Mouse (Mus musculus) right cerebral cortex, postnatal 14 days (tissue): Measurements from ENCODE around the gene Lif.

Experiments used
- DNase-seq: peaks from one replicate; pipeline ENCODE4 v3.0.0; 2022

The Lif gene

DNA sequence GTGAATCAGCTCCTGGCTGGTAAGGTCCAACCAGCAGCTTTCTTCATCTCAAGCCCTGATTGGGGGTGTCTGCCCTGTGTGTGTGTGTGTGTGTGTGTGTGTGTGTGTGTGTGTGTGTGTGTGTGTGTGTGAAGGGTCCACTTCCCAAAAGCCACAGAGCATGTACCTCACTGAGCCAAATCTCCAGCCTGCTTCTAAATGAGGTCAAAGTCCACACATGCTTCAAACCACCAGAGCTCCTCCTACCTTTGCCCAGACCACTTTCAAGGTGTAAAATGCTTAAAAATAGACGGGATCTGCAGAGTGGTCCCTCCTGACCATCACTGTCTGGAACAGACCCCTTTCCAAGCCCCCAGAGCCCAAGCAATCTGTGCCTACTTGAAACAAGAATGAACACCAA lies 5.9 kb downstream of the Lif start:
- no peak for DNase-seq

DNA sequence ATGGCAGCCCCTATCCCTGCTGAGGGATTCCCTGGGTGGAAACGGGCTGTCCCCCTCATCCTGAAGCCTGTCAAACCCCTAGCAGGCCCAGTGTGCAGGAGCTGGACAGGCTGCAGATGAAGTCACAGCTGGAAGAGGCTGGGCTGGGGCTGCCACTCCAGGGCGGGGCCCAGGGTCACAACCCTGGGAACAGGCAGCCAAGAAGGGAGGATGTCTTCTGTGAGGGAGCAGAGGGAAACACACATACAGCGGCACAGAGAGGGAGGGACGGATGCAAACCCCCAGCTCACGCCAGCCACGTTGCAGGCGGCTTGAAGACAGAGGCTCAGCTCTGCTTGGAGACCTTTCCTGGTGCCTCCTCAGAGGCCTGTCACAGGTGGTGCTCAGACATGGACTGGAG lies 6.7 kb downstream of the Lif start:
- DNase-seq = no peak

DNA sequence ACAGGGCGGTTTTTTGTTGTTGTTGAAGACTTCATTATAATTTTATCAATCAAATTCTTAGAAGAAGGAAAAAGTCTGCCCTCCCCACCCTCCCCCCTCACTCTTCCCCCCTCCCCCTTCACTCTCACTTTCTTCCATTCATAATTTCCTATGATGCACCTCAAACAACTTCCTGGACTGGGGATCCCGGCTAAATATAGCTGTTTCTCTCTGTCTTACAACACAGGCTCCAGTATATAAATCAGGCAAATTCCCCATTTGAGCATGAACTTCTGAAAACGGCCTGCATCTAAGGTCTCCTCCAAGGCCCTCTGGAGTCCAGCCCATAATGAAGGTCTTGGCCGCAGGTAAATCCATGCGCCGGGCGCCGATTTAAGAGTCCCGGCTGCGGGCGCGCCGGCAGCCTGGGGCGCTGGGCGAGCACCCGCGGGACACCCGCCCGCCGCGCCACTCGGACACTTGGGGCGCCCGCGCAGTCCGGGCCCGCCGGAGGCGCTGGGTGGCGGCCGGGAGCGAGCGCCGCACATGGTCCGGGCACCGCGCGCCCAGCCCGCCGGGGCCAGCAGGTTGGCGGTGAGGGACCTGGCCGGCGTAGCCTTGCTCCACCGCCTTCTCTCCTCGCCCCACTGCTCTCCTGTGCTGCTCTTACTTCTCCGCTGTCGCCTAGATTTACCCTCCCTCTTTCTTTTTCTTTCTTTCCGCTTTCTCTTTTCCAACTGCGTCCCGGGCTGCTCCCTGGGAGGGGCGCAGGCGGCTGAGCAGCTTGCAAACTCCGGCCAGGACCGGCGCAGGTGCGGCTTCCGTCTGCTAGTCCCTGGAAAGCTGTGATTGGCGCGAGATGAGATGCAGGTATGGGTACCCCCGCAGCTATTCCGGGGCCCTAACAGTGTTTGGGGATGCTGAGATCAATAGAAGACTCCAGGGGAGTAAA lies 9.2 kb downstream of the Lif start:
- no peak for DNase-seq

DNA sequence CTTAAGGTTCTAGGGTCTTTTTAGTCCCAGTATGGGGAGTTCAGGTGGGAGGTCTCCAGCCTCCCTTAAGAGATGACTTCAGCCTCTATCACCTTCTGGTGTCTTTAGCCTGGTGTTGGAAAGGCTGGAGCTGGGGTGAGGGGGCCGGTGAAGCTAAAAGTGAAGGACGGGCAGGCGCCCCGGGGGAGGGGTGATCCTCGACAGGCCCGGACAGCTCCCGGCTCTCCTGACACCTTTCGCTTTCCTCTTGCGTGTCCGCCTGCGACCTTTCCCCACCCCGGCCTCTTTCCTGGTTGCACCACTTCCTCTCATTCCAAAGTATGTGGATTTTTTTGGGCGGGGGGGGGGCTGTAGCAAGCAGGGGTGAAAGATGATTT lies 9.8 kb downstream of the Lif start:
- DNase-seq = no peak

DNA sequence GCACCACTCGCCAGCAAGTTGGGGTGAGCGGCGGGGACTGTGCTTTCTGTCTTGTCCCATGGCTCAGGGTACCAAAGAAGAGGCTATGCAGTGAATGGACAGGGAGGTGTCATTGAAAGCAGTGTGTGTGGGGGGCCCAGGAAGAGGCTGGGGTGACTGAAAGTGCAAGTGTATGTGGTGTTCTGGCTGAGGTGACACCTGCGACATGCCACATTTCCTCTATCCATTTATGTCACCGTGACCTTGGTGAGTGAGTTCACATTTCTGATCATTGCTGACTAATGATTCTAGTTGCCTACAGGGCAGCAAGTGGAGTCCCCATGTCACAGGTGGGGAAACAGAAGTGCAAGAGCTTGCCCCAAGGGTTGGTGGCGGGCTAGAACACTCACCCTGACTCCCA lies 11.1 kb downstream of the Lif start:
- no peak for DNase-seq

DNA sequence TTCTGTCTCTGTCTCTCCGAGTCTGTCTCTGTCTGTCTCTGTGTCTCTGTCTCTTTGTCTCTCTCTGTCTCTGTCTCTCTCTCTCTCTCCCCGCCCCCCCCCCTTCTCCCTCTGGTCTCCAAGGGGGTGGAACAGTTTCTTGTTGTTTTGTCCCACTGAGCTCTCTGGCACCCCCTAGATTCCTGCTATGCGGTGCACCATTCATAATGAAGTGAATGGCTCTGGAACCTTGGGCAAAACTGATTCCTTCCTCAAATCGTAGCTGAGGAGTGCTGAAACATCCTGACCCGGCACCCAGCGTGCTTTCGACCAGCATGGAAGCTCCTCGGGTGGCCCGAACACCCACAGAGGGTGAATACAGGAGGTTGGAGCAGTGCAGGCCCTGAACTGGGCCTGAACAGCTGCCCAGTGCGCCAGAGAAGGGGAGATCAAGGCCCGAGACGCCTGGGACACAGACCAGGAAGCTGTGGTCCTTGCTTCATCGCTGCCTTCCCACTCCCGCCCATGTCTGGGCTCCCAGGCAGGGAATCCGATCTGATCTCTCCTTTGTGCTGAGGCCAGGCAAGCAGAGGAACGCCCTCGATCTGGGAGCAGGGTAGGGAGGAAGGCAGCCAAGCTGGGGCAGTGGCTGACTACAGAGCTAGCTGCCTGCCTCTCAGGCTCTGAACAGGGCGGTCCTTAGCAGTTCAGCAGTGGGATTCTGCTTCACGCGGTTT lies 13.5 kb downstream of the Lif start:
- no peak for DNase-seq

DNA sequence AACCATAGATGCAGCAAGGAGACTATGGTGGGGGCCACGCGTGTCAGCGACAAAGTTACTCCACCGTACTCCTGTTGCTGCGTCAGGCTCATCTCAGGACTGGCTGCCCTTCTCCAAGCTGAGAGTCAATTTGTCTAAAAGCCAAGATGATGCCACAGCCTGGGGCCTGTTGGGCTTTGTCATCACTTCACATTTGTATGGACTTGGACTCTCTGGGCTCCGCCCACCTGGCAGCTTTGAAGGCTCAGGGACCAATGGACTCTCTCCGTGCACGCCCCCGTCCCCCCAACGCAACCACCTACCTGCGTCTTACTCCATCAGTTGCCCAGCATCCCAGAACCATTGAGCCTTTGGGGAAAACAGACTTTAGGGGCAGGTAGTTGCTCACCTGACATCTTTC lies 14.2 kb downstream of the Lif start:
- DNase-seq = no peak

DNA sequence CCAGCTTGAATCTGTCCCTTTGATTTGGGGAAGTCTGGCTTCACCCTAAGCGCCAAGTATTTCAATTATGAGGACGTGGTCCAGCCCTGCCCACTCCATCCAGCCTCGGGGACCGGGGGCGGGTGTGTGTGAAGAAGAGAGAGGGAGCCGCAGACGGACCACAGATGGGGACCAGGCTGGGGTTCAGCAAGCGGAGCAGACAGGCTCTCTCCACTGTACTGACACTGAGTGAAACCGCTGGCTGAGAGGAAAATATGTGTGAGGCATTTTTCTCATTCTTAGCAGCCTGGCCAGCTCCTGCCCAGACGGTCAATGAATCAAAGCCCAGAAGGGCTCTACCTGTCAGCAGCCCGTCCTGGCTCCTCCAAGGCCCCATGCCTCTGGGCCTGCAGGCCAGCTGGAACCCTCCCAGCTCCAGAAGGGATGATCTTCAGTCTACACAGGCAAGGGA lies 19.1 kb downstream of the Lif start:
- DNase-seq = no peak

DNA sequence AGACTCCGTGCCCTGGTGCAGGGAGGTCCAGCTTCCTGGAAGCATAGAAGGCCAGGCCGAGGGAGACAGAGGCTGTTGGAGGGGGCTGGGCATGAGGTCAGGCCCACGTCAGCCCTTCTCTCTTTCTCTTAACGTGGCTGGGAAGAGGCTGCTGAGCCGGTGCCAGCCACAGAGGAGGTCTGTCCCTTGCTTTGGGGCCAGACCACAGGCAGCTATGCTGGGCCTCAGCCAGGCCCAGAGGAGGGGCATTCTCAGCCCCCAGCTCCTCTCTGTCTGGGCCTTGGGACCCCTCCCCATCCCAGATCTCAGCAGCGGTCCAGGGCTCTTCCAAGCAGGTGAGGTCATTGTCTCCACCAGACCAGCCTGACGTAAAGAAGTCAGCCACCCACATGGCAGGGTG lies 22.6 kb downstream of the Lif start:
- no peak for DNase-seq

DNA sequence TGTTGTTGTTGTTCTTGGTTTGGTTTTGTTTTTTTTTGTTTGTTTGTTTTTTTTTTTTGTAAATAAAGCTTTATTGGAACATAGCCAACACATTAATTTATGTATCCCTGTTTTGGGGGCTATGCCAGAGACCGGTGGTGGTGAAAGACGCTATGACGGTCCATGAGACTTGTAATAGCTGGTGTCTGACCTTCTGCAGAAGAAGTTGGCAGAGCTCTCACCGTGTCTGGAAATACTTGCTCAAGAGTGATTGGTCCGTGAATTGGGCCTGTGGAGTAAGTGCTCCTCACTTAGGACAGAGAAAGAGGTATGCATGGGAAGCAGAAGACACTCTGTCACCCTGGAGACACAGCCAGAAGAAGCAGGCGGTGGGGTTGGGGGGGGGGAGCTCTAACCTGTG lies 24.5 kb downstream of the Lif start:
- DNase-seq = no peak

DNA sequence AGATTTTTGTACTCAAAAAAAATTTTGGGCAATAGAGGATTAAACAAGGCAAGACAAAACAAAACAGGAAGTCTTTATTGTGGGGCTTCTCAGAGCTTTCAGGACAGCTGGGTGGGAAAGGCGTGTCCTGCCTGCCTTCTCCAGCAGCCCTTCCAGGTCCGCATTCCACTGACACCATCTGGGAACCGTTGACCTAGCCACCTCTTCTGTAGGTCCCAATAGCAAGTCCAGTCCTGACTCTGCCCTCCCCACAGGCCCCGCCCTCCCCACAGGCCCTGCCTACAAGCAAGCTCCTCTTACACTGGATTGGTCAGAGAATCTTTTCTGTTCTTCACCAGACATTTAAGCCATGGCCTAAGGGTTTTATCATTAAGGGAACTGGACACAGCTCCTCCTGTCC lies 26.3 kb downstream of the Lif start:
- no peak for DNase-seq

DNA sequence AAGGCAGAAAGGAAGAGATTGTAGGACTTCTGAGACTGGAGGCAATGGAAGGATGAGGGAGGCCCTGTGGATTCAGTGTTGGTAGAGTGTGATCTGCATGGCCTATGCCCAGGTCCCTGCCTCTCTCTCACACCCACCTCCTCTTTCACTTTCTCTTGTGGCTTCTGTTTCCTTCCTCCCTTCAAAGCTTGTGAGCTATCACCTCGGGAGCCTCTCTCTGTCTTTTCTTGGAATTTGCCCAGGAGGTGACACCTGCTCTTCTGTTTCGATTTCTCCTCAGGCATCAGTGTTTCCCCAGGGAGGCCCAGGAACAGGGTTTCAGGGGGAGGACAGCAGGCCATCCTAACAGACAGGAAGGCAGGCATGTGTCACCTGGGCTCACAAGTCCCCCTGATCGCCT lies 31.9 kb downstream of the Lif start:
- DNase-seq = no peak

DNA sequence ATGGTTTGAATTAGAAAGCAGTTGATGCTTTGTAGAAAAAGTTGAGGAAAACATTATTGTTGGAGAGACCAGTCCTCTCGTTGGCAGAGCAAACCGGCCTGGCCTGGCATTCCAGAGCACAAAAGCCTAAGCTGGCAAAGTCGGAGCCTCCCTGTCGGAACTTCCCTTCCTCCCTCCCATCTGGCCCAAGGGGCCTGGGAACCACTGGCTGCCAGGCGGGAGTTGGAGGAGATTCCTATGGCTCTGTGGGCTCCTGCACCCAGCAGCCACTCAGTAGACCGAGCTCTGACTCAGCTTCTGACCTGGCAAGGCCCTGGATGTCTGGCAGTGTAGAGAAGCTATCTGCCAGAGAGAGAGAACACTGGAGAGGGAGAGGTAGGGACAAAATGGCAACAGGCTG lies 34.3 kb downstream of the Lif start:
- no peak for DNase-seq

DNA sequence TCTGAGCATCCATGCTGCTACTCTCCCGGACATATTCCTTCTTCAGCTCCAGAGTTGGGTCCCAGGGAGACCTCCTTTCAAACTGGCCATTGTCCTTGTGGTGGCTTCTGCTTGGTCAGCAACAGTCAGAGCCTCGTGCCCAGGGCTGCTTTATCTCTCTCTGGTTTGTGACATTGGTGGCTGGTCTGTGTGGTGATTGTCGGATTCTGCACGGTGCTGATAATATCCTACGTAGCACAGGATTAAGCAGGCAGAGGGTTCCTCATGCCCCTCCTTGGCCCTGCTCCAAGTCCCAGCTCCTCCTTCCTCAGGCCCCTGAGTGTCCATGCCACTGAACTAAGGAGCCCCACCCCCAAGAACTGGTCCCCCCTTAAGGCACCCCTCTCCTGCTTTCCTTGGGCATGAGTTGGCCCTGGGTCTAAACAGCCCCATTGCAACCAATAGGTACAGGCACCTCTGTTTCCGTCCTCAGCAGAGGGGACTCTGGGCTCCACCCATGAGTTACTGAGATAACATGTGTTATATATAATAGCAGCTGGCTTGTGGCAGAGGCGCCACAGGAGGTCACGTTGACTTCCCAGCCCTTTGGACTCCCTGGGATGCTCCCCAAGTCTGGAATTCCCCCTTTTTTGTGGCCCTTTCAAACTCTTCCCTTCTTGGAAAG lies 35.0 kb downstream of the Lif start:
- DNase-seq = no peak

DNA sequence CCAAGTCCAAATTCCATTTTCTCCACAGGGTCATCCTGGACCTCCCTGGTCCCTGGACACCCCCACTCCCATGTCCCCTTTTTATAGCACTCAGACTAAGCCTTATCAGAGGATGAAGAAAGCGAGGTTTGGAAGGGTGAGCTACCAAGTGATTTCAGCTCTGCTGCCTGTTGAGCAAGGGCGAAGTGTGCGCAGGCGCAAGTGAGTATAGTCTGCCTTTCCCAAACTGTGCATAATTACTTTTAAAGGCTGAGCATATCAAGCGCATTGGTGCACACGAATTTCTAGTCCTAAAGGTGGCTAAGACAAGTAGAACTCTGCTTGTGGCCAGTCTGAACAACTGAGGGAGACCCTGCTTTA lies 35.5 kb downstream of the Lif start:
- DNase-seq = no peak

DNA sequence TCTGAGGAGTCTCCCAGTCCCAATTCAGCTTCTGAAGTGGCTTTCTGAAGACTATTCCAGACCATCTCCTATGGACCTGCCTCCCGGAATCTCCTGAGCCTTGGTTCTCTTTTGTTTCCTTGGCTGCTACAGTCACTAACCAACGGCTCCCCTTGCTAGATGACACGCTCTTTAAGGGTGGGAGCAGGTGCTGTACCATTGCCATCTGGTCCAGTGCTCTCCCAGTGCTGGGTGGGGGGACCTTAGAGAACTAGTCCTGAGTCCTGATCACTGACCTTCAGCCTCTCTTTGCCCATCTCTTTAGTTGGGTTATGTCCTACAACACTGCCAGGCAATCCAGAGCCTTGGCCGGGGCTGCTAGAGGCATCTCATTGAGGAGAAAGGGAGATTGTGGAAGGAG lies 36.1 kb downstream of the Lif start:
- no peak for DNase-seq

DNA sequence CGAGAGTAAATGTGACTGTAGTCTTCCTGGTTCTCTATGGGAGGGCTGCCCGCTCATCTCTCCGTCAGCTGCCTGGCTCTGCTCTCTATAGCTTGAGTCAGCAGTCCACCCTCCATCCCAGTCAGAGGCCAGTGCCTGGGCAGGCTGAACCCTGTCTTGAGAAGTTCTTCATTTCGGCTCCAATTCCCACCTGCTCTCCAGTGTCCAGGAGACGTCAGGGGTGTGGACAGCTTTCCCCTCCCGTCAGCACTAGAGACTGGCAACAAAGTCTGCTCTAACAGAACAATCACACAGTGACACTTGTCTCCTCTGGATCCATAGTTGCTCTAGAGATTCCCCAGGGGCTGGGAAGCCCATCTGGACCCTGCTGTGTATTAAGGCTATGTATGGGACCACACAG lies 36.7 kb downstream of the Lif start:
- DNase-seq = no peak

DNA sequence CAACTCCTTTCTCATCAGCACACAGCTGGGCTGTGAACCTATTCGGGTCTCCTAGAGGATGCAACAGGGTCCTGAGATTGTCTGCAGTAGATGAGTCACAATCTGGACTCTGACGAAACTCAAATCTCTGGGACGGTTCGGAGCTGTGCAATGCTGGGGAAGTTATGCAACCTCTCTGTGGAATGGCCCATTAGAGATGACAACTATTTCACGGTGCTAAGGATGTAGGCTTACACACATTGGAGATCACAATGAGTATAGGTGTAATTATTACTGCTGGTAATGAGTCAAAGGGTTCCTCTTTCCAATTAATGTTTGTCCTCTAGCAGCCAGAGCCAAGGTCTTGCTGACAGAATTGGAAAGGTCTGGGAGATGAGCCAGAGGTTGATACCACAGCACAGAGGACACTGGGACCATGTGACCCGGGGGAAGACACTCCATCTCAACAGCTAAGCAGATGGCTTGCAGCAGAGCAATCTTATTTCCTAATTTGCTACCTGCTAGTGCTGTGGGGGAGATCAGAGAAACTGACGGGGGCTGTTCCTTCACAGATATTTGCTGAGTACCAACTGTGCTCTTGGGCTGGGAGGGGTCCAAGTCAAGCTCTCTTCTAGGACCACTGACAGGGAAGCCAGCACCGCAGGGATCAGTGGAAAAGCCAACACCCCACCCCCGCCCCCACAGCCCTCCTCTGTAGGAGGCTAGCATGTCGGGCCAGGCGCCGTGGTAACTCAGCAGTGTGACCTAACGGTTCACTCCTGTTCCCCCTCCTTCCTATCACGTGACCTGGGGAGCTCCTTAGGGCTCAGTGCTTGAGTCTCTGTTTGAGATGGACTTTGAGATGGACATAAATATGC lies 37.4 kb downstream of the Lif start:
- DNase-seq = no peak

DNA sequence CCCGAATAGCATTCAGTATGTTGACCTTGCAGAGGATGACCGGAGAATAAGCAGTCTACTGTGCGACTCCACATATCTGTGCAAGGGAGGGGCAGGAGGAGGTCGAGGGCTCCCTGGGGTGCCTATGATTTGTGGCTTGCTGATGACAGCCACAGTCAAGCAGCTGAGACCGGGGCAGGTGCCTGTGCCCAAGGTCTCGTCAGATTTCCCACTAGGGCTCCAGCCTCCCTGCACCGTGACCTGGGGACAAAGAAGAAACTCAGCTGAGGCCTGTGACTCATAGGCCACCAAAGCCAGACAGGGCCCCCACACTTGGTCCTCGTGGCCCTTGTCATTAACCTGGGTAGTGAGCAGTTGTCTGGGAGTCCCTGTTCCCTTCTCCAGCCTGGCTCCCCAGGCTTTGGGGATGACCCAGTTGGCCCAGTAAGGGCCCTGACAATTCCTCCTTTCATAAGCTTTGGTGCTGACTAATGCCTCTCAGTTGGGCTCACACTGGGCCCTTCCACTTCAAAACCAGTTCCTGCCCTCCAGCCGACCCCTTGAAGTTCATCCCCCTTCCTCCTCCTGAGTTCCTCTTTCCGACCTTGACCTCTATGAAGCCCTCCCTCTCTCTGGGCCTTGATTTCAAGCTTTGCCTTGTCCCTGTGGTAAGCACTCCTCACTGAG lies 39.4 kb downstream of the Lif start:
- DNase-seq = no peak

DNA sequence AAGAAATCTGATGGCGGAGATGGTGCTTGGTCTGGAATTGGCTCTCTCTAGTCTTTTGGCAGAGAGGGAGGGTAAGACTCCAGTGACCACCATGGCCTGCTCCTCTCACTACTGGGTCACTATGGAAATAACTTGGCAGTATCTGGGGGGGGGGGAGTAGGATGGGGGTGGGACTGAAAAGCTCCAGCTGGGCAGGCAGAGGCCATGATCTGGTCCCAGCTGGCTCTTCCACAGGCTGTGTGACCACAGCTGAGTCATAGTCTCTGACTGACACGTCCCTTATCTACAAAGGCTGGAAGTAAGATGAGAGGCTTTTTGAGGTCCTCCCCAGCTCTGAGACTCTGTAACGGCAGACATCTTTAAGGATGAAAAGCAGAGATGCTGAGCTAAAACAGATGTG lies 40.4 kb downstream of the Lif start:
- DNase-seq = no peak

DNA sequence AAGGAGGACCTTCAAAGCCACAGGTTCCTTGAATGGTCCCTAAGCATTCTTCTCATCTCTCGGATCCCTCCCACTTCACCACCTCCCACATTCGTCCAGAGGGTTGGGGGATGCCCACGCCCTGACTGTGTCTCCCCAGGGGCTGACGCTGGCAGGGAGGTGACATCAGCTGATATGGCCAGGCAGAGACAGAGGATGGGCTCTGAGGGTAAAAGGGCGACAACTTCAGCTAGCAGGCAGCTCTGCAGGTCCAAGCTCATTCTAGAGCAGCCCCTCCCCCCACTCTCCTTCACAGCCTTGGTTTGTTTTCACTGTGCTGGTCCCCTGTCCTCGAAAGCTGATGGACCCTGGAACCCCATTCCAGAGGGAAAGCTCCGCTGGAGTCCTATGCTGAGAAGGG lies 41.3 kb downstream of the Lif start:
- no peak for DNase-seq

DNA sequence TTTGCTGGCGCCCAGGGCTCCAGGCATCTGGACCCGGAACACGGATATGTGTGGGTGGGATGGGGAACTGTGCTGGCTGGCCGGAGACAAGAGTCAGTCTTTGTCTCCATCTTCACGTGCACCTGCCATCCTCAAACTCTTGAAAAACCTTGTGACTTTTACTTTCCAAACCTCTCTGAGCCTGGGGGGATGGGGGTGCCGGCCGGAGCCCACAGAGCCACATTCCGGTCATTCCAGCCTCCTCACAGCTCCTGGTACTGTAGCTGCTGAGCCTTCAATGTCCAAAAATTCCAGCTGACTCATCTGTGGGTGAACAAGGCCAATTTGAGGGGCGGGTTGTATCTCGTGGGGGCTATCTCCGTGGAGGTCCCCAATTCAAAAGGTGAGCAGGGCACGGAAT lies 41.8 kb downstream of the Lif start:
- DNase-seq = no peak
